Mouse (Mus musculus) heart, embryonic 10.5 days (tissue): ENCODE results near the gene Dnaja2. TPM values are rescaled to one million over a fixed set of nuclear protein-coding genes. Genes with fewer than 3 reads are reported as not detected.

Experiments used
- DNase-seq: peaks from one replicate; pipeline ENCODE4 v3.0.0-alpha.2; 2017; ENCODE audit warnings: low spot score
- H3K27ac ChIP-seq: fragments of 300-500 bp; sonication (generic); 2 replicates; pipeline ENCODE4 v1.5.1; 2016; ENCODE audit warnings: mild to moderate bottlenecking
- H3K27me3 ChIP-seq: fragments of 300-500 bp; sonication (generic); 2 replicates; pipeline ENCODE4 v1.6.1; 2016; ENCODE audit warnings: mild to moderate bottlenecking; ENCODE audit not compliant: poor library complexity, insufficient read depth, severe bottlenecking
- H3K36me3 ChIP-seq: fragments of 300-500 bp; sonication (generic); 2 replicates; pipeline ENCODE4 v1.6.1; 2016; ENCODE audit warnings: mild to moderate bottlenecking, moderate library complexity
- H3K4me1 ChIP-seq: fragments of 300-500 bp; sonication (generic); 2 replicates; pipeline ENCODE4 v1.6.1; 2016; ENCODE audit warnings: mild to moderate bottlenecking
- H3K4me3 ChIP-seq: fragments of 300-500 bp; sonication (generic); 2 replicates; pipeline ENCODE4 v1.5.1; 2016; ENCODE audit warnings: mild to moderate bottlenecking, moderate library complexity
- H3K9me3 ChIP-seq: fragments of 300-500 bp; sonication (generic); 2 replicates; pipeline ENCODE4 v1.6.1; 2016; ENCODE audit warnings: mild to moderate bottlenecking, moderate library complexity
- WGBS: fragments of 180-500 bp; shearing (Covaris S2); methylation state at CpG from one replicate; pipeline ENCODE4 v1.1.7; 2016; 5-methylcytosine and 5-hydroxymethylcytosine counted together
- polyA plus RNA-seq: library from polyadenylated mRNA; unstranded; fragments of >200 nt; fragmentation: Nextera tagmentation; extraction: Ambion mirVana; gene quantifications from 2 replicates; pipeline ENCODE4 v1.2.1, GENCODE M21; 2016

The Dnaja2 gene
- polyA plus RNA-seq, 1 experiment from 2014 or later = 177 TPM

- Histone ChIP-seq H3K27me3 (no peaks in the 10 kb centered on the region), H3K9me3 (no peaks in the 10 kb centered on the region), H3K27ac (no peak overlapping the region), H3K36me3 (peaks cover 66% of the 10 kb centered on the region), H3K4me1 (no peaks in the 10 kb centered on the region), H3K4me3 (no peak overlapping the region)
- 78% methylated on average over 1 of the region's 1 CpGs for WGBS
- no peak for DNase-seq
Measured at GRCm38 (mm10) chr8:85534163-85534562, 21.0 kb downstream of the Dnaja2 start.

- Histone ChIP-seq H3K4me1 (no peaks in the 10 kb centered on the region), H3K4me3 (no peak overlapping the region), H3K27ac (no peak overlapping the region), H3K36me3 (peaks cover 59% of the 10 kb centered on the region), H3K27me3 (no peaks in the 10 kb centered on the region), H3K9me3 (no peaks in the 10 kb centered on the region)
- no peak for DNase-seq
- WGBS = 91% methylated on average over 2 of the region's 2 CpGs
Measured at GRCm38 (mm10) chr8:85533434-85533833, 21.7 kb downstream of the Dnaja2 start.

- no peak overlapping the region for H3K27ac ChIP-seq
- DNase-seq = peak; percentile 64
- no peak overlapping the region for H3K4me3 ChIP-seq
- no peaks in the 10 kb centered on the region for H3K27me3 ChIP-seq
- WGBS = 85% methylated on average over 4 of the region's 4 CpGs
- peaks cover 53% of the 10 kb centered on the region for H3K36me3 ChIP-seq
- H3K9me3 ChIP-seq = no peaks in the 10 kb centered on the region
- H3K4me1 ChIP-seq = no peaks in the 10 kb centered on the region
Measured at GRCm38 (mm10) chr8:85532843-85533242, 22.3 kb downstream of the Dnaja2 start.

- peak; percentile 43 for DNase-seq
- 89% methylated on average over 3 of the region's 3 CpGs for WGBS
- no peaks in the 10 kb centered on the region for H3K4me1 ChIP-seq
- H3K4me3 ChIP-seq = no peak overlapping the region
- peaks cover 39% of the 10 kb centered on the region for H3K36me3 ChIP-seq
- no peaks in the 10 kb centered on the region for H3K27me3 ChIP-seq
- no peaks in the 10 kb centered on the region for H3K9me3 ChIP-seq
- H3K27ac ChIP-seq = no peak overlapping the region
Measured at GRCm38 (mm10) chr8:85531471-85531870, 23.7 kb downstream of the Dnaja2 start.

- peaks cover 32% of the 10 kb centered on the region for H3K36me3 ChIP-seq
- no peak overlapping the region for H3K4me3 ChIP-seq
- WGBS = 91% methylated on average over 1 of the region's 1 CpGs
- H3K27ac ChIP-seq = no peak overlapping the region
- no peaks in the 10 kb centered on the region for H3K4me1 ChIP-seq
- no peaks in the 10 kb centered on the region for H3K27me3 ChIP-seq
- DNase-seq = no peak
- H3K9me3 ChIP-seq = no peaks in the 10 kb centered on the region
Measured at GRCm38 (mm10) chr8:85530717-85531116, 24.4 kb downstream of the Dnaja2 start.

GRCm38 (mm10) chr8:85528959-85529358 lies 26.2 kb downstream of the Dnaja2 start:
- Histone ChIP-seq H3K9me3 (no peaks in the 10 kb centered on the region), H3K27ac (no peak overlapping the region), H3K27me3 (no peaks in the 10 kb centered on the region), H3K4me3 (no peak overlapping the region), H3K36me3 (peaks cover 14% of the 10 kb centered on the region; the same call in 1 of the 2 replicates), H3K4me1 (no peaks in the 10 kb centered on the region)
- peak; percentile 36 for DNase-seq
- WGBS = 67% methylated on average over 3 of the region's 3 CpGs

- Histone ChIP-seq H3K36me3 (peaks cover 21% of the 10 kb centered on the region), H3K27me3 (no peaks in the 10 kb centered on the region), H3K4me3 (no peak overlapping the region), H3K9me3 (no peaks in the 10 kb centered on the region), H3K4me1 (no peaks in the 10 kb centered on the region), H3K27ac (no peak overlapping the region)
- 27% methylated on average over 6 of the region's 6 CpGs for WGBS
- peak; percentile 73 for DNase-seq
Measured at GRCm38 (mm10) chr8:85526105-85526504, 29.0 kb downstream of the Dnaja2 start.

GRCm38 (mm10) chr8:85524086-85524485 lies 31.1 kb downstream of the Dnaja2 start:
- DNase-seq = no peak
- H3K36me3 ChIP-seq = peaks cover 23% of the 10 kb centered on the region
- H3K27ac ChIP-seq = no peak overlapping the region
- H3K27me3 ChIP-seq = no peaks in the 10 kb centered on the region
- H3K4me3 ChIP-seq = no peak overlapping the region
- 85% methylated on average over 7 of the region's 7 CpGs for WGBS
- no peaks in the 10 kb centered on the region for H3K9me3 ChIP-seq
- no peaks in the 10 kb centered on the region for H3K4me1 ChIP-seq

- Histone ChIP-seq H3K4me1 (no peaks in the 10 kb centered on the region), H3K27me3 (no peaks in the 10 kb centered on the region), H3K36me3 (peaks cover 28% of the 10 kb centered on the region), H3K9me3 (no peaks in the 10 kb centered on the region), H3K4me3 (no peak overlapping the region), H3K27ac (no peak overlapping the region)
- WGBS = 89% methylated on average over 8 of the region's 8 CpGs
- DNase-seq = no peak
Measured at GRCm38 (mm10) chr8:85521332-85521731, 33.8 kb downstream of the Dnaja2 start.

- no peak for DNase-seq
- H3K4me3 ChIP-seq = no peak overlapping the region
- no peak overlapping the region for H3K27ac ChIP-seq
- no peaks in the 10 kb centered on the region for H3K4me1 ChIP-seq
- no peaks in the 10 kb centered on the region for H3K9me3 ChIP-seq
- WGBS = 77% methylated on average over 4 of the region's 4 CpGs
- H3K27me3 ChIP-seq = no peaks in the 10 kb centered on the region
- peaks cover 28% of the 10 kb centered on the region for H3K36me3 ChIP-seq
Measured at GRCm38 (mm10) chr8:85520586-85520985, 34.6 kb downstream of the Dnaja2 start.

- 81% methylated on average over 10 of the region's 10 CpGs for WGBS
- no peak for DNase-seq
- H3K36me3 ChIP-seq = peaks cover 25% of the 10 kb centered on the region
- no peak overlapping the region for H3K4me3 ChIP-seq
- H3K4me1 ChIP-seq = no peaks in the 10 kb centered on the region
- H3K27ac ChIP-seq = no peak overlapping the region
- H3K27me3 ChIP-seq = no peaks in the 10 kb centered on the region
- no peaks in the 10 kb centered on the region for H3K9me3 ChIP-seq
Measured at GRCm38 (mm10) chr8:85517956-85518355, 37.2 kb downstream of the Dnaja2 start.

- DNase-seq = no peak
- 73% methylated on average over 4 of the region's 4 CpGs for WGBS
- H3K9me3 ChIP-seq = no peaks in the 10 kb centered on the region
- H3K27me3 ChIP-seq = no peaks in the 10 kb centered on the region
- no peak overlapping the region for H3K4me3 ChIP-seq
- no peak overlapping the region for H3K27ac ChIP-seq
- H3K4me1 ChIP-seq = no peaks in the 10 kb centered on the region
- peaks cover 25% of the 10 kb centered on the region for H3K36me3 ChIP-seq
Measured at GRCm38 (mm10) chr8:85517336-85517735, 37.8 kb downstream of the Dnaja2 start.

GRCm38 (mm10) chr8:85515391-85515790 lies 39.8 kb downstream of the Dnaja2 start:
- no peak overlapping the region for H3K4me3 ChIP-seq
- H3K4me1 ChIP-seq = no peaks in the 10 kb centered on the region
- DNase-seq = no peak
- peaks cover 28% of the 10 kb centered on the region for H3K36me3 ChIP-seq
- no peaks in the 10 kb centered on the region for H3K9me3 ChIP-seq
- 66% methylated on average over 7 of the region's 7 CpGs for WGBS
- H3K27ac ChIP-seq = no peak overlapping the region
- no peaks in the 10 kb centered on the region for H3K27me3 ChIP-seq

- Histone ChIP-seq H3K9me3 (no peaks in the 10 kb centered on the region), H3K36me3 (peaks cover 36% of the 10 kb centered on the region), H3K4me3 (no peak overlapping the region), H3K27me3 (no peaks in the 10 kb centered on the region), H3K27ac (no peak overlapping the region), H3K4me1 (no peaks in the 10 kb centered on the region)
- DNase-seq = no peak
- 83% methylated on average over 4 of the region's 4 CpGs for WGBS
Measured at GRCm38 (mm10) chr8:85513283-85513682, 41.9 kb downstream of the Dnaja2 start.
